Mouse (Mus musculus) limb, embryonic 10.5 days (tissue): ENCODE results near the gene Trnp1. TPM values are rescaled to one million over a fixed set of nuclear protein-coding genes. Genes with fewer than 3 reads are reported as not detected.
A peak's percentile ranks its signal among the peaks of the same experiment; 100 is the strongest.

ENCODE experiments used
- DNase-seq: peaks from one replicate; pipeline ENCODE4 v3.0.0-alpha.2; 2017; ENCODE audit warnings: low spot score
- H3K27ac ChIP-seq: fragments of 300-500 bp; sonication (generic); 2 replicates; pipeline ENCODE4 v1.5.1; 2016; ENCODE audit warnings: mild to moderate bottlenecking
- H3K27me3 ChIP-seq: fragments of 300-500 bp; sonication (generic); 2 replicates; pipeline ENCODE4 v1.6.1; 2016; ENCODE audit warnings: low read depth, mild to moderate bottlenecking; ENCODE audit not compliant: poor library complexity, severe bottlenecking
- H3K36me3 ChIP-seq: fragments of 300-500 bp; sonication (generic); 2 replicates; pipeline ENCODE4 v1.6.1; 2016; ENCODE audit warnings: mild to moderate bottlenecking, moderate library complexity
- H3K4me1 ChIP-seq: fragments of 300-500 bp; sonication (generic); 2 replicates; pipeline ENCODE4 v1.6.1; 2016
- H3K4me3 ChIP-seq: fragments of 300-500 bp; sonication (generic); 2 replicates; pipeline ENCODE4 v1.5.1; 2016; ENCODE audit warnings: mild to moderate bottlenecking, moderate library complexity
- H3K9me3 ChIP-seq: fragments of 300-500 bp; sonication (generic); replicated peaks from 2 replicates; pipeline ENCODE4 v1.6.1; 2016; ENCODE audit warnings: mild to moderate bottlenecking
- WGBS: fragments of 180-500 bp; shearing (Covaris S2); methylation state at CpG from one replicate; pipeline ENCODE4 v1.1.7; 2016; 5-methylcytosine and 5-hydroxymethylcytosine counted together
- polyA plus RNA-seq: library from polyadenylated mRNA; unstranded; fragments of >200 nt; fragmentation: Nextera tagmentation; extraction: Ambion mirVana; gene quantifications from 2 replicates; pipeline ENCODE4 v1.2.1, GENCODE M21; 2016

Trnp1 gene
- polyA plus RNA-seq, 1 experiment from 2014 or later: 0.46 TPM

GRCm38 (mm10) chr4:133508990-133509389 lies 10.6 kb upstream of the Trnp1 start:
- Histone ChIP-seq H3K36me3 (no peaks in the 10 kb centered on the region), H3K27me3 (peaks cover 27% of the 10 kb centered on the region), H3K9me3 (no peaks in the 10 kb centered on the region), H3K4me1 (no peaks in the 10 kb centered on the region), H3K27ac (no peak overlapping the region), H3K4me3 (no peak overlapping the region)
- 83% methylated on average over 7 of the region's 7 CpGs for WGBS
- no peak for DNase-seq

DNA sequence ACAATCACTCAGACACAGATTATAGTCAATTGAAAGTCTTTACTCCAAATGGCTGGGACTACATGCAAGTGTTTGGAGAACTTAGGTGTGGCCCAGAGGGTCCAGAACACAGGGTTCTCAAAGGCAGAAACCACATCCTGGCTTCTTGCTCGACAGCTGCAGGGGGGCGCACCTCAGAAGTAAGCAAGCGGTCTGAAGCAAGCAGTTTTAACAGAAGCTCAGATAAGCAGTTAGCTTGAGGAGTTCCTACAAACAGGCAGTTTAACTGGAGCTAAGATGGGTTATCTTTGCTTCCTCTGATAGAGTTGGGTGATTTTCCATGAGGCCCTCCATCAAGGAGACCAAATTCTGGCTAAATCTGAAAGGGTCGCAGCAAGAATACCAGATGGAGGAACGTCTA lies 8.2 kb upstream of the Trnp1 start:
- 75% methylated on average over 5 of the region's 5 CpGs for WGBS
- no peak for DNase-seq
- Histone ChIP-seq H3K36me3 (no peaks in the 10 kb centered on the region), H3K27ac (no peak overlapping the region), H3K4me3 (no peak overlapping the region), H3K27me3 (peaks cover 52% of the 10 kb centered on the region), H3K4me1 (no peaks in the 10 kb centered on the region), H3K9me3 (no peaks in the 10 kb centered on the region)

- H3K27ac ChIP-seq: no peak overlapping the region
Measured at GRCm38 (mm10) chr4:133504755-133505485, 6.6 kb upstream of the Trnp1 start.

GRCm38 (mm10) chr4:133504300-133504699 lies 6.0 kb upstream of the Trnp1 start:
- H3K36me3 ChIP-seq: no peaks in the 10 kb centered on the region
- no peak for DNase-seq
- no peak overlapping the region for H3K27ac ChIP-seq
- H3K4me3 ChIP-seq: no peak overlapping the region
- whole genome bisulfite sequencing: 61% methylated on average over 5 of the region's 5 CpGs
- no peaks in the 10 kb centered on the region for H3K9me3 ChIP-seq
- peaks cover 2% of the 10 kb centered on the region; the same call in 1 of the 2 replicates for H3K4me1 ChIP-seq
- H3K27me3 ChIP-seq: peaks cover 74% of the 10 kb centered on the region

More at GRCm38 (mm10) chr4:133504755-133505485, 6.6 kb upstream of the Trnp1 start:
- H3K4me1 ChIP-seq: no peaks in the 10 kb centered on the region
- no peak overlapping the region for H3K4me3 ChIP-seq
- WGBS: 71% methylated on average over 9 of the region's 9 CpGs
- no peak for DNase-seq
- H3K36me3 ChIP-seq: no peaks in the 10 kb centered on the region
- H3K27me3 ChIP-seq: peaks cover 68% of the 10 kb centered on the region
- no peaks in the 10 kb centered on the region for H3K9me3 ChIP-seq

GRCm38 (mm10) chr4:133501514-133501913 lies 3.2 kb upstream of the Trnp1 start:
- Histone ChIP-seq H3K4me1 (peaks cover 27% of the 10 kb centered on the region), H3K27ac (no peak overlapping the region), H3K27me3 (peaks cover 96% of the 10 kb centered on the region), H3K4me3 (no peak overlapping the region), H3K9me3 (no peaks in the 10 kb centered on the region), H3K36me3 (no peaks in the 10 kb centered on the region)
- DNase-seq: peak; percentile 24
- 68% methylated on average over 7 of the region's 7 CpGs for WGBS

DNA sequence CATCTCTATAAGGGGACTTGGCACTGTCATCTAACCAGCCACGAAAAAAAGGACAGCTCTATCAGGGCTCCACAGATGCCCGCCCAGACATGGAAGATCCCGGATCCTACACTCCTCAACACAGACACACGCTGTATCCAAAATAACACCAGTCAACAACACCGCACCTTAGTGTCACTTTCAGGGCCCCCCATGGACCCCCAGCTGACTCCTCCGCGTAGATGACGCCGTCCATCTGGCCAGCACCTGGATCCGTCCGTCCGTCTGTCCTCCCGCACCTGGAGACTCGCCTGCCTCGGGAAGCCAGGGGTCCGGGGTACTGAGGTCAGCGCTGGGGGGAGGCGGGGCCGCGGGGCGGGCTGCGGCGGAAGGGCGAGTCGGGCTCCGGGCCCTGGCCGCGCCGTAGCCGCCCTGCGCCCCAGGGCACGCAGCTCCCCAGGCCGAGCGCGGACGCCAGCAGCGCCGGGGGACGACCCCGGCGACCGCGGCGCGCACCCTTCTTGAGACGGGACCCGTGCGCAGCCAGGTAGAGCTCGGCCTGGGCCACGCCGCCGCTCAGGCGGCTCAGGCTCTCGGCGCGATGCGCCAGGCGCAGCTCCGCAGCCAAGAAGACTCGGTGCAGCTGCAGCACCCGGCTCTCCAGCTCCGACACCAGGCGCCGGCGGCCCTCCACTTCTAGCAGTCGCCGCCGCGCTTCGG lies 740 bp downstream of the Trnp1 start:
- Histone ChIP-seq H3K9me3 (no peaks in the 10 kb centered on the region), H3K27ac (peak overlapping the region; percentile 79), H3K4me3 (peak overlapping the region; percentile 78), H3K36me3 (no peaks in the 10 kb centered on the region), H3K4me1 (peaks cover 34% of the 10 kb centered on the region), H3K27me3 (peaks cover 97% of the 10 kb centered on the region)
- WGBS: 1% methylated on average over 69 of the region's 70 CpGs
- peak; percentile 65 for DNase-seq

GRCm38 (mm10) chr4:133496738-133497445 lies 1.5 kb downstream of the Trnp1 start:
- peak; percentile 32 for DNase-seq
- H3K4me3 ChIP-seq: peak overlapping the region; percentile 78; the same call in 1 of the 2 replicates
- 31% methylated on average over 6 of the region's 6 CpGs for WGBS
- no peaks in the 10 kb centered on the region for H3K36me3 ChIP-seq
- peaks cover 37% of the 10 kb centered on the region for H3K4me1 ChIP-seq
- H3K27ac ChIP-seq: no peak overlapping the region
- no peaks in the 10 kb centered on the region for H3K9me3 ChIP-seq
- peaks cover 89% of the 10 kb centered on the region for H3K27me3 ChIP-seq

- Histone ChIP-seq H3K27me3 (peaks cover 78% of the 10 kb centered on the region), H3K4me3 (no peak overlapping the region), H3K9me3 (no peaks in the 10 kb centered on the region), H3K4me1 (peaks cover 46% of the 10 kb centered on the region), H3K36me3 (no peaks in the 10 kb centered on the region), H3K27ac (no peak overlapping the region)
- WGBS: 39% methylated on average over 7 of the region's 7 CpGs
- peak; percentile 46 for DNase-seq
Measured at GRCm38 (mm10) chr4:133495711-133496110, 2.6 kb downstream of the Trnp1 start.

DNA sequence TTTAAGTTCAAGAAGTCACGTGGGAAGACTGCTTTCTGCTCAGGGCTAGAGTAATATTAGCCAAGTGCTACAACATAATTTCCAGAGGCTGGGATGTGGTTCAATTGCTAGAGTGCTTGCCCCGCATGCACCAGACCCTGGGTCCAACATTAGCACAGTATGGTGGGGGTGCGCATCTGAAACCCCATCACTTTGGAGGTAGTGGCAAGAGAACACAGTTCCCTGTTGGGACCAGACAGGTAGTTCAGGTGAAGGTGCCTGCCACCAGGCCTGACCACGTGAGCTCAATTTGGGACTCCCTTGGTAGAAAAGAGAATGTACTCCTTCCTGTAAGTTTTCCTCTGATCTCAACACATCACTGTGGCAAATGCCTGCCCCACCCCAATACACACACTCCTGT lies 3.5 kb downstream of the Trnp1 start:
- peaks cover 47% of the 10 kb centered on the region for H3K4me1 ChIP-seq
- no peaks in the 10 kb centered on the region for H3K9me3 ChIP-seq
- no peak overlapping the region for H3K27ac ChIP-seq
- no peaks in the 10 kb centered on the region for H3K36me3 ChIP-seq
- H3K4me3 ChIP-seq: no peak overlapping the region
- WGBS: 66% methylated on average over 4 of the region's 4 CpGs
- no peak for DNase-seq
- H3K27me3 ChIP-seq: peaks cover 69% of the 10 kb centered on the region

- peak overlapping the region; percentile 45 for H3K4me3 ChIP-seq
- H3K27ac ChIP-seq: no peak overlapping the region
- no peaks in the 10 kb centered on the region for H3K9me3 ChIP-seq
- under 1% methylated on average over 12 of the region's 12 CpGs for WGBS
- H3K36me3 ChIP-seq: no peaks in the 10 kb centered on the region
- DNase-seq: peak; percentile 94
- H3K4me1 ChIP-seq: peaks cover 51% of the 10 kb centered on the region
- H3K27me3 ChIP-seq: peaks cover 65% of the 10 kb centered on the region
Measured at GRCm38 (mm10) chr4:133494432-133494831, 3.9 kb downstream of the Trnp1 start.

GRCm38 (mm10) chr4:133493895-133494294 lies 4.5 kb downstream of the Trnp1 start:
- Histone ChIP-seq H3K4me1 (peaks cover 51% of the 10 kb centered on the region), H3K27ac (no peak overlapping the region), H3K27me3 (peaks cover 59% of the 10 kb centered on the region), H3K9me3 (no peaks in the 10 kb centered on the region), H3K36me3 (no peaks in the 10 kb centered on the region), H3K4me3 (peak overlapping the region; percentile 45)
- WGBS: 25% methylated on average over 12 of the region's 12 CpGs
- DNase-seq: no peak

DNA sequence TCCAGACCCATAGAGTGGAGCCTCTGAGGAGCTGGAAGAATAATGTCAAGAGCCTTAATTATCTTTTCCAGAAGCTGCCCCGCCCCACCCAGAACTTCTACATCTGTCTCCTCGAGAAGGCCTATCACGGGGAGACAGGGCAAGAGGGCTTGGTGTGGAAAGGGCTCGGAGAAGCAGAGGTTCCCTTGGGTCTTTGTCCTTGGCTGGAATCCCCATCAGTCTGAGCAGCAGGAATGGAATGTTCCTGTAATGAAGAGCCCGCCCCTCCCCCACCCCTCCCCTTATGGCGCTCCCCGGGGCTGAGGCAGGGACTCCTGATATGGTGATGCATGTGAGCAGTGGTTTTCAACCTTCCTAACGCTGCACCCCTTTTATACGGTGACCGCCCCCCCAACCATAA lies 6.5 kb downstream of the Trnp1 start:
- no peaks in the 10 kb centered on the region for H3K9me3 ChIP-seq
- peaks cover 43% of the 10 kb centered on the region for H3K4me1 ChIP-seq
- no peak for DNase-seq
- H3K36me3 ChIP-seq: no peaks in the 10 kb centered on the region
- 0 out of 2 replicates have a peak overlapping the region, but pooled peaks have one; percentile 12 for H3K27ac ChIP-seq
- no peak overlapping the region for H3K4me3 ChIP-seq
- WGBS: 39% methylated on average over 10 of the region's 10 CpGs
- peaks cover 39% of the 10 kb centered on the region for H3K27me3 ChIP-seq
